Mouse (Mus musculus) liver, embryonic 12.5 days (tissue): ENCODE measurements around the gene Ky. TPM values are rescaled to one million over a fixed set of nuclear protein-coding genes. Genes with fewer than 3 reads are reported as not detected.

ENCODE experiments used
- ATAC-seq: fragments of 200-750 bp; cut with Nextera tagmentation; 2 replicates; pipeline ENCODE4 v1.8.0; 2017; ENCODE audit warnings: moderate number of reproducible peaks, mild to moderate bottlenecking, moderate library complexity
- H3K27ac ChIP-seq: fragments of 300-500 bp; sonication (generic); 2 replicates; pipeline ENCODE4 v1.5.1; 2016; ENCODE audit warnings: mild to moderate bottlenecking
- H3K27me3 ChIP-seq: fragments of 300-500 bp; sonication (generic); replicated peaks from 2 replicates; pipeline ENCODE4 v1.6.1; 2016; ENCODE audit warnings: mild to moderate bottlenecking, moderate library complexity
- H3K36me3 ChIP-seq: fragments of 300-500 bp; sonication (generic); 2 replicates; pipeline ENCODE4 v1.6.1; 2016; ENCODE audit warnings: mild to moderate bottlenecking, moderate library complexity
- H3K4me1 ChIP-seq: fragments of 300-500 bp; sonication (generic); 2 replicates; pipeline ENCODE4 v1.6.1; 2016
- H3K4me2 ChIP-seq: fragments of 300-500 bp; sonication (generic); 2 replicates; pipeline ENCODE4 v1.6.1; 2016; ENCODE audit warnings: mild to moderate bottlenecking, moderate library complexity
- H3K4me3 ChIP-seq: fragments of 300-500 bp; sonication (generic); 2 replicates; pipeline ENCODE4 v1.5.1; 2016; ENCODE audit warnings: mild to moderate bottlenecking, moderate library complexity
- H3K9ac ChIP-seq: fragments of 300-500 bp; sonication (generic); 2 replicates; pipeline ENCODE4 v1.6.1; 2016; ENCODE audit warnings: mild to moderate bottlenecking, moderate library complexity
- H3K9me3 ChIP-seq: fragments of 300-500 bp; sonication (generic); replicated peaks from 2 replicates; pipeline ENCODE4 v1.6.1; 2016; ENCODE audit warnings: mild to moderate bottlenecking, moderate library complexity
- WGBS: fragments of 180-500 bp; shearing (Covaris S2); methylation state at CpG from one replicate; pipeline ENCODE4 v1.1.7; 2016; ENCODE audit not compliant: insufficient replicate concordance; 5-methylcytosine and 5-hydroxymethylcytosine counted together
- polyA plus RNA-seq: library from polyadenylated mRNA; unstranded; fragments of >200 nt; fragmentation: Nextera tagmentation; extraction: Ambion mirVana; gene quantifications from 2 replicates; pipeline ENCODE4 v1.2.1, GENCODE M21; 2016

Gene Ky
- polyA plus RNA-seq, result not detected in 2 replicates

GRCm38 (mm10) chr9:102505700-102506585 is at the start of gene Ky:
Gene Ky, plus strand, starts transcription at chr9:102505750.
- ATAC-seq, result no peak
- Histone ChIP-seq H3K9ac (no peak within 1 kb of the TSS), H3K9me3 (no peaks in the 10 kb centered on the region), H3K4me3 (peak within 1 kb of the TSS; percentile 25), H3K27ac (no peak within 1 kb of the TSS), H3K4me1 (no peaks in the 10 kb centered on the region), H3K36me3 (no peaks in the 10 kb centered on the region), H3K27me3 (peaks cover 55% of the 10 kb centered on the region), H3K4me2 (peak within 1 kb of the TSS; percentile 60)
- WGBS, result 3% methylated on average over 63 of the region's 63 CpGs

DNA sequence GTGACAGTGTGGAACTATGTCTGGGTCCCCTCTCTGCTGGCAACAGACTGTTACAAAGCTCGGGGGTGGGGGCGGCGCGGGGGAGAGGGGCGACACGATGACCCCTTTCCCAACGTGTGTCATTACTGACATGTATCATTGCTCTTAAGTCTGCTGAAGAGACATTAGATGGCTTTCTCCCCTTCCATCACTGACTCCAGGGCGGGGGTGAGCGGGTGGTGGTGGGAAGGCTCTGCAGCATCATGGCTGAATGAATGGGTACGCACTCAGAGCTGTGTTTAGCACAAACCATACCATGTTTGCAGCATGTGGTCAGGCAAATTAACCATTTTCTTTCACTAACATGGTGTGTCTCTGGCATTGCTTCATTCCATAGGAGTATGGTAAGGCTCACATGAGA is 43.3 kb upstream of the Ky start:
- H3K4me2 ChIP-seq, result no peak overlapping the region
- no peak overlapping the region for H3K27ac ChIP-seq
- H3K27me3 ChIP-seq, result no peaks in the 10 kb centered on the region
- no peaks in the 10 kb centered on the region for H3K9me3 ChIP-seq
- ATAC-seq, result no peak
- H3K9ac ChIP-seq, result no peak overlapping the region
- H3K4me3 ChIP-seq, result no peak overlapping the region
- 79% methylated on average over 10 of the region's 10 CpGs for WGBS
- H3K4me1 ChIP-seq, result no peaks in the 10 kb centered on the region
- no peaks in the 10 kb centered on the region for H3K36me3 ChIP-seq

GRCm38 (mm10) chr9:102465044-102465443 is 40.5 kb upstream of the Ky start:
- ATAC-seq, result no peak
- Histone ChIP-seq H3K36me3 (no peaks in the 10 kb centered on the region), H3K9ac (no peak overlapping the region), H3K9me3 (no peaks in the 10 kb centered on the region), H3K4me2 (no peak overlapping the region), H3K27ac (no peak overlapping the region), H3K4me1 (no peaks in the 10 kb centered on the region), H3K4me3 (no peak overlapping the region), H3K27me3 (no peaks in the 10 kb centered on the region)
- 68% methylated on average over 3 of the region's 3 CpGs for WGBS

DNA sequence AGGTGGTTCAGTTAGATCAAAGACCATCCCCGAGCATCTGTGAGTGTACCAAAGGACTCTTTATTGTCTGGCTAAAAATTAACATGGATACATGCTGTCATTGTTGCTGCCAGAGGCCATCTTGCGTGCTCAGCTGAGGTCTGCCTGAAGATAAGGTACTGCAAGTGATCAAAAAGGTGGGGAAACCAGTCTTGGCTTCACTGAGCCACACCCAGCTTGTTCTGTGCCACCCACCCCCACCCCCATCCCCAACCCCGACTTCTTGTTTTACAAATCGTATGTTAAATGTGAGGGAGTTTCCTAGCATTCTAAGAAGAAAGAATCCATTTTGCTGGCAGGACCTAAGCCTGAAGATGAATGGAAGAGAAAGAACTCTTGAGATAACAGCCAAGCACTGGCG is 39.8 kb upstream of the Ky start:
- no peaks in the 10 kb centered on the region for H3K9me3 ChIP-seq
- H3K4me2 ChIP-seq, result no peak overlapping the region
- no peak overlapping the region for H3K9ac ChIP-seq
- WGBS, result 45% methylated on average over 5 of the region's 5 CpGs
- no peaks in the 10 kb centered on the region for H3K27me3 ChIP-seq
- H3K36me3 ChIP-seq, result no peaks in the 10 kb centered on the region
- no peak for ATAC-seq
- H3K4me3 ChIP-seq, result no peak overlapping the region
- H3K27ac ChIP-seq, result no peak overlapping the region
- no peaks in the 10 kb centered on the region for H3K4me1 ChIP-seq

GRCm38 (mm10) chr9:102470076-102470819 is 35.3 kb upstream of the Ky start:
- no peaks in the 10 kb centered on the region for H3K36me3 ChIP-seq
- H3K4me3 ChIP-seq, result no peak overlapping the region
- H3K4me2 ChIP-seq, result no peak overlapping the region
- 76% methylated on average over 2 of the region's 2 CpGs for WGBS
- no peaks in the 10 kb centered on the region for H3K27me3 ChIP-seq
- no peak for ATAC-seq
- H3K4me1 ChIP-seq, result no peaks in the 10 kb centered on the region
- no peak overlapping the region for H3K27ac ChIP-seq
- H3K9ac ChIP-seq, result no peak overlapping the region
- no peaks in the 10 kb centered on the region for H3K9me3 ChIP-seq

DNA sequence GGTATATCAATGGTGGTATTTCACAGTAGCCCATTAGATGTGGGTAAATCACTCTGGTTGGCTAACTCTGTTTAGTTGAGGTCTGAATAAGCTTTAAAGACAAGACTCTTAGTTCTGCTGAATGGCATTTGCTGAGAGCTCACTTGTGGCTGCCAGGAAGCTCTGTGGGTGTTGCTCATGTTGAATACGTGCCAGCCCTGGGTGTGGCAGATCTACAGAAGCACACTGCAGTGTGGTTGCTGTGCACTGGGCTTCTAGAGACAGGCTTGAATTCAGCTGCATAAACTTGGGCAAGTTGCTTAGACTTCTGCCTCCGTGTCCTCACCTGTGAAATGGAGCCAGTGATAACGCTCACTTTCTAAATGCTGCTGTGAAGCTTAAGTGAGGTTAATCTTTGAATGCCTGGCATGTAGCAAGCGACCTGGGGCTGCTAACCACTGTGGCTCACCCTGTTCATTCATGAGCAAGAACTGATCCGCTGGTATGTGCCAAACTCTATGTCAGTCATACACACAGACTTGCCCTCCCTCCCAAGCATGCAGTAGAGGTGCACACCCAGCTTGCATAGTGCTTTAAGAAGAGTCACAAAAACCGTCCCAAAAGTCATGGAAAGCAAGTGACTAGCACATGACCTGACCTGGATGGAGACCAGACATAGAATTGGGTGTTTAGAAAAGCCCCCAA is 27.6 kb upstream of the Ky start:
- H3K4me2 ChIP-seq, result no peak overlapping the region
- no peaks in the 10 kb centered on the region for H3K4me1 ChIP-seq
- 55% methylated on average over 6 of the region's 6 CpGs for WGBS
- H3K9me3 ChIP-seq, result no peaks in the 10 kb centered on the region
- no peaks in the 10 kb centered on the region for H3K36me3 ChIP-seq
- no peak overlapping the region for H3K27ac ChIP-seq
- H3K27me3 ChIP-seq, result no peaks in the 10 kb centered on the region
- no peak overlapping the region for H3K9ac ChIP-seq
- no peak for ATAC-seq
- H3K4me3 ChIP-seq, result no peak overlapping the region

GRCm38 (mm10) chr9:102478451-102478835 is 27.1 kb upstream of the Ky start:
- 70% methylated on average over 3 of the region's 3 CpGs for WGBS
- no peaks in the 10 kb centered on the region for H3K27me3 ChIP-seq
- no peaks in the 10 kb centered on the region for H3K9me3 ChIP-seq
- no peaks in the 10 kb centered on the region for H3K4me1 ChIP-seq
- H3K4me2 ChIP-seq, result no peak overlapping the region
- no peak overlapping the region for H3K9ac ChIP-seq
- no peak overlapping the region for H3K4me3 ChIP-seq
- no peak for ATAC-seq
- no peak overlapping the region for H3K27ac ChIP-seq
- no peaks in the 10 kb centered on the region for H3K36me3 ChIP-seq

- WGBS, result 33% methylated on average over 9 of the region's 9 CpGs
- Histone ChIP-seq H3K9ac (no peak overlapping the region), H3K4me2 (no peak overlapping the region), H3K4me3 (no peak overlapping the region), H3K27me3 (no peaks in the 10 kb centered on the region), H3K36me3 (no peaks in the 10 kb centered on the region), H3K27ac (no peak overlapping the region), H3K4me1 (no peaks in the 10 kb centered on the region), H3K9me3 (no peaks in the 10 kb centered on the region)
- no peak for ATAC-seq
Observed at GRCm38 (mm10) chr9:102479022-102479421, 26.5 kb upstream of the Ky start.

- Histone ChIP-seq H3K9ac (no peak overlapping the region), H3K4me1 (no peaks in the 10 kb centered on the region)
Observed at GRCm38 (mm10) chr9:102492031-102492795, 13.3 kb upstream of the Ky start.

GRCm38 (mm10) chr9:102493044-102493443 is 12.5 kb upstream of the Ky start:
- H3K4me1 ChIP-seq, result no peaks in the 10 kb centered on the region
- no peak overlapping the region for H3K9ac ChIP-seq
- no peaks in the 10 kb centered on the region; the same call in 1 of the 2 replicates for H3K9me3 ChIP-seq
- no peak overlapping the region for H3K4me3 ChIP-seq
- no peak overlapping the region for H3K27ac ChIP-seq
- H3K4me2 ChIP-seq, result no peak overlapping the region
- H3K36me3 ChIP-seq, result no peaks in the 10 kb centered on the region
- WGBS, result 31% methylated on average over 4 of the region's 4 CpGs
- ATAC-seq, result no peak
- peaks cover 11% of the 10 kb centered on the region for H3K27me3 ChIP-seq

More at GRCm38 (mm10) chr9:102492031-102492795, 13.3 kb upstream of the Ky start:
- no peak overlapping the region for H3K4me3 ChIP-seq
- WGBS, result 23% methylated on average over 12 of the region's 12 CpGs
- no peak for ATAC-seq
- H3K27ac ChIP-seq, result no peak overlapping the region
- H3K9me3 ChIP-seq, result no peaks in the 10 kb centered on the region; the same call in 1 of the 2 replicates
- peaks cover 11% of the 10 kb centered on the region for H3K27me3 ChIP-seq
- no peaks in the 10 kb centered on the region for H3K36me3 ChIP-seq
- no peak overlapping the region for H3K4me2 ChIP-seq

- no peak overlapping the region for H3K27ac ChIP-seq
Observed at GRCm38 (mm10) chr9:102493916-102494315, 11.6 kb upstream of the Ky start.

More at GRCm38 (mm10) chr9:102493916-102494315, 11.6 kb upstream of the Ky start:
- Histone ChIP-seq H3K27me3 (peaks cover 11% of the 10 kb centered on the region), H3K4me1 (no peaks in the 10 kb centered on the region), H3K9ac (no peak overlapping the region), H3K36me3 (no peaks in the 10 kb centered on the region), H3K4me3 (no peak overlapping the region), H3K4me2 (no peak overlapping the region), H3K9me3 (no peaks in the 10 kb centered on the region)
- whole genome bisulfite sequencing, result 86% methylated on average over 2 of the region's 2 CpGs
- ATAC-seq, result no peak
